Mouse (Mus musculus) small intestine, adult 10 weeks (tissue): ENCODE results near the gene Fbxw4. TPM values are rescaled to one million over a fixed set of nuclear protein-coding genes. Genes with fewer than 3 reads are reported as not detected.

ENCODE experiments used
- polyA plus RNA-seq: library from polyadenylated mRNA; stranded (reverse); fragments of 350-450 nt; fragmentation: Illumina TruSeq; extraction: RNeasy Lipid Tissue Mini Kit (QIAGEN cat#74804); gene quantifications from one replicate; pipeline ENCODE4 v1.2.3, GENCODE M21; 2014; ENCODE audit warnings: low replicate concordance

Fbxw4 gene
- polyA plus RNA-seq: not detected

GRCm38 (mm10) chr19:45659738-45660502 lies at the start of gene Fbxw4:
Fbxw4 (minus strand) TSS chr19:45660312.

GRCm38 (mm10) chr19:45560153-45560890 lies 99.8 kb downstream of the Fbxw4 start, which contains the start of the genes Poll and Gm17018:
Poll (minus strand) TSS chr19:45560531.
Gm17018 (plus strand) TSS chr19:45560615.

Other genes starting within 250 kb of the Fbxw4 start
- gene Poll, start 99.8 kb downstream of the Fbxw4 start, polyA plus RNA-seq: not detected
- 0.33 TPM for gene Gm17018, start 99.7 kb downstream of the Fbxw4 start, polyA plus RNA-seq
- not detected for gene Fgf8, start 82.6 kb upstream of the Fbxw4 start, polyA plus RNA-seq
- gene Npm3, start 89.3 kb upstream of the Fbxw4 start, polyA plus RNA-seq: 9.8 TPM
- gene Mgea5, start 123.5 kb upstream of the Fbxw4 start, polyA plus RNA-seq: 146 TPM
- 3.9 TPM for gene Kcnip2, start 155.7 kb upstream of the Fbxw4 start, polyA plus RNA-seq